Mouse (Mus musculus): Measurements from ENCODE around the gene Ticrr. TPM values are rescaled to one million over a fixed set of nuclear protein-coding genes. Genes with fewer than 3 reads are reported as not detected.

Ticrr gene
- polyA plus RNA-seq, 2 experiments from 2014 or later, result 1.9 to 2.3 TPM

Other genes with a start within 250 kb of the Ticrr start
- gene Polg, start 193.8 kb upstream of the Ticrr start, polyA plus RNA-seq (2017; shearing (Covaris generic)), result 10 to 100 TPM; 22.5 to 23.1 TPM
- gene Rhcg, start 42.5 kb upstream of the Ticrr start, polyA plus RNA-seq (2017; shearing (Covaris generic)), result not detected
- gene Kif7, start 55.5 kb downstream of the Ticrr start, polyA plus RNA-seq (2017; shearing (Covaris generic)), result under 1 TPM; 0.29 to 0.74 TPM
- not detected for gene Plin1, start 72.7 kb downstream of the Ticrr start, polyA plus RNA-seq (2017; shearing (Covaris generic))
- 1 to 10 TPM; 2.6 to 2.7 TPM for gene Pex11a, start 82.9 kb downstream of the Ticrr start, polyA plus RNA-seq (2017; shearing (Covaris generic))
- under 1 TPM in 1 of 2 experiments, not detected in 1; 0.27 TPM for gene Wdr93, start 83.0 kb downstream of the Ticrr start, polyA plus RNA-seq (2017; shearing (Covaris generic))
- not detected for gene Mesp1, start 133.6 kb downstream of the Ticrr start, polyA plus RNA-seq (2017; shearing (Covaris generic))
- gene Mesp2, start 150.5 kb downstream of the Ticrr start, polyA plus RNA-seq (2017; shearing (Covaris generic)), result not detected
- gene Anpep, start 200.9 kb downstream of the Ticrr start, polyA plus RNA-seq (2017; shearing (Covaris generic)), result not detected